Mouse (Mus musculus): ENCODE measurements at regions not wholly inside any gene's neighbourhood (a gene's known extent, or its start where the extent isn't known, plus 50 kb on each side); places are given as distances from the start of the nearest gene placed in this dataset.

DNA sequence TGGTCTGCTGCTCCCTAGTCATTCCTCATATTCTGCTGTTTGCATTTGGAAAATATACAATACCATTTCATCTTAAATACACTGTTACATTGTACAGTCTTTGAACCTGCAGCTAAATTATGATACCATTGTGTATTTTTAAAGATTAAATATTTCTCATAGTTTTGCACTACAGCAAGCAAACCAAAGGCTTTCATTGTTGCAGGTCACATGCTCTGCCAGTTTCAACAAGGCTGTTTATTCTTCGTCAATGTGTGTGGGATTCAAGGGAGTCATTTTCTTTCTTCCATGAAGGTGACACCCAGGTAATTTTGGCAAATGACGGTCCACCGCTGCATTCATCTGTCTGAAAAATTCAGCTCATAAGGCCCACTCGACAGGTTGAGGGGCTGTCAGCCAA is 200.9 kb upstream of the Lrig1 start:
- DNase-seq (ENCODE audit: low spot score), result no peak

DNA sequence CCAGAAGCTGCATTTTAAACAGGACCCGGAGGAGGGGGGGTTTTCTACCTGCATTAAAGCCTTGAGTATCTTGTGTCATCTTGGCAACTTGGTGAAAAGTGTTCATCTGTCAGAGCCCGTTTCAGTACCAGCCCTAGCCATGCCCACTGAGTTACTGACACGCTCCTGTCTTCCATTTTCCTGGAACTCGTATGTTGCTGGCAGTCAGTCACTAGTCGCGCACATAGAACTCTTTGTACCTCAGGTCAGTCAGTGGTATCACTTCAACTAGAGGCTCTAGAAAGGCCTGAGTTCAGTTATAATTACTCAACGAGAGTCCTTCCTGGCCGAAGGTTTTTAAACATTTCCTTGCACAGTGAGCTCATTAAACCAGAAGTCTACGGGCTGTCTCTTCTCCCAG is 198.9 kb upstream of the Lrig1 start:
- no peak for DNase-seq (ENCODE audit: low spot score)

DNA sequence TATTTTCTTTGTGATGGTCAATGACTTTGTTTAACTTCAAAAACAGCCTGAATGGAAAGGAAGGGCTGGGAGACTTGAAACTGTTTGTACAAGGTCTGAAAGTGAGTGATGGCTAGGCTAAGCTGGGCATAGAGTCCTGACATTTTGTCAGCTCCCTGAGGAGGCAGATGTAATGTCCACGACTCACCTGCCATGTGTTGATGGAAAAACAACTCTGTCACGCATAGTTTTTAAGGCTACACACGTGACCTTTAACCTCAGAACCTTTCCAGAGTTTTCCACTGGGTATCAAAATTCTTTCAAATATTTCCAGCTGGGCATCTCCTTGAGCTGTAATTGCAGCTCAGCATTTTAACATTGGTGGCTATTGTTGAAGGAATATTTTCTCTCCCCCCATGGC is 190.2 kb upstream of the Lrig1 start:
- no peak for DNase-seq (ENCODE audit: low spot score)

DNA sequence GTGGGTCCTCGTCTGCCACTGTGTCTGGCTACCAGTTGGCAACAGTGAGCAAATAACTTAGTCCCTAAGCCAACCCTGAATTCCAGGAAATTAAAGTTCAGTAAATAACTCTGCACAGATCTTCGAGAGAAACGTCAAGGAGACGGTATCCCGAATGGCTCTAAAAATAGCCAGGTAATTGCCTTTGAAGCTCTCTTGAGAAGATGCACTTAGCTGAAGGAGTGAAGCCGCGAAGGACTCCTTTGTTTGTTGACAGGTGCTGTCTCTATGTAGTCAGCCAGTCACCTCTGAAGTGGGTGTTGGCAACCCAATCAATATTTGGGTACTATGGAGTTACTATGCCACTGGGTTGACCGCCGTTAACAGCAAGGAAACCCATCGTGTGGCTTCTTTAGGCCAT is 189.3 kb upstream of the Lrig1 start:
- no peak for DNase-seq (ENCODE audit: low spot score)

DNA sequence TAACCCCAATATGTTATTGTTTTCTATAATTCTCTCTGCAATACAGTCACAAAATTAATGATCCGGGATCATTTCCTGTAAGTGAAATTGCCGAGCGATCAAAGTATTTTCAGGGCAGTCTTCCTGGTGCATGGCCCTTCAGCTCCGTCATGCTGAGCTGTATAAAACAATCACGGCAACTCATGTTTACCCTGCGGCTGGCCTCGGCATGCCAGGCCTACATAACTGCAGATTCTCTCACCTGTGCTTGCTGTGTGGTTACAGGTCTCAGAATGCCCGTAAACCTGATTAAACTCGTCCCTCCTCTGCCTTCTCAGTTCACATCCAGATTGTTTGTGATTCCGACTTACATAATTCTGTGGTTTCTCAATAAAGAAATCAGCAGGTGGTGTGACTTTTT is 181.2 kb upstream of the Lrig1 start:
- no peak for DNase-seq (ENCODE audit: low spot score)

DNA sequence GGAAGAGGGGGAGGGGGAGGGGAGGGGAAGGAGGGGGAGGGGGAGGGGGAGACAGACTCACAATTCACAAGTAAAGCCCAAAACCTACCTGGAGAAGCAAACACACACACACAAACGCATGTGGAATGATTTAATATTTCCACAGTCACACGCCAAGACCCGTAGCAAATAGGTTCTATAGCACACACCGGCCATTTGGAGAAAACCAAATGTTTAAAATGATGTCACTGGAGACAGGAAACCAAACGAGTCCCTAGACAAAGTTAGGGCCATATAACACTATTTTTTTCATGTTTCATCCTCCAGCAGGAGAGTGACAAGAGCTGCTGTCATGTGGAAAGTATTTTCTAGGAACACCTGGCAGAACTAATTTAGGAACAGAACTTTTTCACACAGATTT is 175.9 kb upstream of the Lrig1 start:
- no peak for DNase-seq (ENCODE audit: low spot score)

DNA sequence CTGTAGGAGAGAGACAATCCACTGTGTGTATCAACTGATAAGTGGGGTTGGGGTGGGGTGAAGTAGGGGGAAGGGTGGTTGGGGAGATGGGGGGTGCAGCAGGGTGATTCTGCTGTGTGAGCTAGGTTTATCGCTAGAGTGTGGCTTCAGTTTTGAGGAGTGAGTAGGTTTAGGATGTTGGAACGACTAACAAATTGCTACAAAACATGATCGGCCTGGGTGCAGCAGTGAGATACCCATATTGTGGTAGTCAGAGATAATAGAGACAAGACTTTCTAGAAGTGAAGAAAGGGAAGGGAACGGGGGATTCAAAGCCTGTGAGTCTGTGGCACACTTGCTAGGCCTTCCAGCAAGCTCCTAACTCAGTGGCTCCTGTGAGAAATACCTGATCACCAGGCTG is 175.1 kb upstream of the Lrig1 start:
- DNase-seq (ENCODE audit: low spot score), result no peak

DNA sequence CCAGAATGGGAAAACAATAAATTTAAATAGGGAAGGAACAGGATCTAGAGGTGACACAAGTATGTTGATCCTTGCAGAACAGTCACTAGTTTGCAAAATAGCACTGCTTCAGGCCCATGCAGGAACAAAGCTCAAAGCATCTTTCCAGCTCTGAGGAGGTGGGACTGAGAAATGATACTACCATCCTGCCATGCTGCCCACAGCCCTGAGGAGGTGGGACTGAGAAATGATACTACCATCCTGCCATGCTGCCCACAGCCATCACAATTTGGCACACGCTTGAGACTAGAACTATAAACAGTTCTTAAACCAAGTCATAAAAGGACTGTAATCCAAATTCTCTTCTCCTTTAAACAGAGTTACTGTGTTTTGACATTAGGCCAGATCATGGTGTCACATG is 174.5 kb upstream of the Lrig1 start:
- no peak for DNase-seq (ENCODE audit: low spot score)

DNA sequence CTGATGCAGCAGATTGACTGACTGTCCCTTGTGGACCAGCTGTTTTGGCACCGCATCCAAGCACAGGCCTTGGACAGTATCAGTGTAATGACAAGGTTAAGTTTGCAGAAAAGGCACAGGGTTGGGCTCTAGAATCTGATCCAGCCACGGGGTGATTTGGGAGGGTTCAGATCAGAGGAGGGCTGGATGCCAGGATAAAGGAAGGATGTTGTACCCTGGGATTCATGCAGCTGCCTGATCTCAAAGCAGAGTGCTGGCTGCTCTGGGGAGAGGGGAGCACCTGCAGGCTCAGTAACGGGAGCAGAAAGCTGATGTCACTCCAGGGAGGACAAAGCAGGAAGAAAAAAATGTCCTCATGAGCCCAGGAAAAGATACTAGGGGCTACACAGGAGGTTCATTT is 168.0 kb upstream of the Lrig1 start:
- no peak for DNase-seq (ENCODE audit: low spot score)

DNA sequence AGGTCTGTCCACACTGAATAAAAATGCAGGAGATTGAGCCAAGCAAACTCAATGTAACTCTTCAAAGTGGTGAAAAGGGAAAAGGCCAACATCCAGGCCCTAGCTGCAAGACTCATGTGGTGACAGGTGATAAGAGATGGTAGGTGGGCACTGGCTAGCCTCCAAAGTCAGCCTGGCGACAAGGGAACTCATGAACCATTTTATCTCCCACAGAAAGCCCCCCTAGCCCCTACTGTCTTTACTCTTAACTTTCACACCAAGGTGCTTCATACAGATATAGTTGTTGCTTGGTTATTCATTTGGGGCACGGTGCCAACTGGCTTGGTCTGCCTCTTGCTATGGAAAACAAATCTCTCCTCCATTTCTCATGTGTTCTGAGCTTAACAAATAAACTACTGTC is 165.5 kb upstream of the Lrig1 start:
- DNase-seq (ENCODE audit: low spot score), result no peak

DNA sequence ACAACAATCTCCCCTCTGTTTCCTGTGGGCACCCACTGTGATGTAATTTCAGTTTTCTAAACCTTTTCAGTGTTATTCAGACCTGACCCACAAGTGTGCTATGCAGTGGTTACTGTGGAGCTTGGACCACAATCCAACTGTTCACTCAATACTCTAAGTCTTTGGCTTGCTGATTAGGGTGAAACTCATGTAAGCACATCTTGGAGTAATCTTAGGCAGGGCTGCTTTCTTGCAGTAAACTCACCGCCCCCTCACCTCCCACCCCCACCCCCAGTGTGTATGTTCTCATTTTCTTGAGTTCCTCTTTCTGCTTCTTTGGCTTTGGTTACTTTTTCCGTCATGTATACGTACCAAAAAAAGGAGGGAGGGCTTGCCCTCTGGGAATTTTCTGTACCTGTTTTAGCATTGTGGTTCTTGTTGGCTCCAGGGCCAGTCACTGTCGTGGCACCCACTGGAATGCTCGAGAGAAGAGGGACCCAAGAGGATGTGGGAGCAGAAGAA is 158.2 kb upstream of the Lrig1 start:
- DNase-seq (ENCODE audit: low spot score), result no peak

DNA sequence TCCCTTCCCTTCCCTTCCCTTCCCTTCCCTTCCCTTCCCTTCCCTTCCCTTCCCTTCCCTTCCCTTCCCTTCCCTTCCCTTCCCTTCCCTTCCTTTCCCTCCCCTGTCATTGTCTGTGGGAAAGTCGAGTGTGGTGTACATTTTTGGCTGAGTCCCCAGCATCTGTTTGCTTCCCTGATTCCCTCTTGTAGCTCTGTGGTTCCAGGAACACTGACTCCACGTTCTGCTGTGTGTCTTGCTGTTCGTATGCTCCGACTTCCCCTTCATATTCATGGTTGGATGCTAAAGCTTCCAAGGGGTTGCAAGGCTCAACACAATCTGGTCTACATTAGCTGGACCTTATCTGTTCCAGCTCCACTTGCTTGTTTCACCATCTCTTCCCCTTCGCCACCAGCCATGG is 150.2 kb upstream of the Lrig1 start:
- no peak for DNase-seq (ENCODE audit: low spot score)

DNA sequence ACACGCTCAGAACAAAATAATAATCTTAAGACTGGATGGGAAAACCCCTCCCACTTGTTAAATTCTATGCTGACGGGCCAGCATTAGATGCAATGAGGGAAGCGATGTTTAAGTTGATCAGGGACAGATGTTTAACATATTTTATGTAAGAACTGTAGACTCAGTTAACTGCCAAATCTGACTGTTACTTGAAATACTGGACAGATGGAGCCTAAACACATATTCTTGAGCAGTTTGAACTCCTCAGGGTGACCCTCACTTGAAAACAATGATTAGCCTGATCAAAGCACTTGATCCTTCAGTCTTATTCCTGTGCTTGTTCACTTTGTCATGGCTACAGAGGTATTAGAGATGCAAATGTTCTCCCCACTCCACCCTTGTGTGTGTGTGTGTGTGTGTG is 149.6 kb upstream of the Lrig1 start:
- DNase-seq (ENCODE audit: low spot score), result no peak

DNA sequence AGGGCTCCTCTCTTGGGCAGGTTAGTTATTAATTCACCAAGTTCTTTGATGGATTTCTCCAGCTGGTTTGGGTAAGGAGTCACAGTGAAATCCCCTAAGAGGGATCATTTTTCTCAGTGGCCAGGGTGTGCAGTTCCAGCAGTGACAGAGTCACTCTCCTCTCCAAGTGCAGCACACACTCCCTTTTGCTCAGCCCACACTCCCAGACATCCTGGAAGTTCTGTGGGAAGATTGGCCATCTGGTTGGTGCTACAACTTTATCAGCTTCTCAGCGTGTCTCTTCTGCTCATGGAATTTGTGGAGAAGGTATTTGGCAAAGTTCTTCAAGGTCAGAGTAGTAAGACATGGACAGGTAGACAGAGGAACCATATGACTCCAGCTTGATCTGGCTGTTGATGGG is 148.5 kb upstream of the Lrig1 start:
- DNase-seq (ENCODE audit: low spot score), result no peak

DNA sequence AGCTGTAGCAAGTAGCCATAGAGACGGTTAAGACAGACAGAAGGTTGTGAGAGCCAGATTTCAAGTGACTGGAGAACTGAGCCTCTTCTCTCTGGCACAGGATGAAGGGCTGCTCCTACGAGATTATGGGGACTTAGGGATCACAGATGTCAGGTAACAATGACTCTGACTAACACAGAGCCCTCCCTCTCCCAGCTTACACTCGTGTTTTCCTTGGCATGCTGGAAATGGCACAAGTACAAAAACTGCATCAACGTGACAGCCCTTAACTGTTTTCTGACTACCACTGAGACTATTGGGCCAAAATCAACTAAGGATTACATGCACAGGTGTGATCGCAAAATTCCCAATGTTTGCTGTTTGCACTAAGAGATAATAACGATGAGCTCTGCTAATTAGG is 145.9 kb upstream of the Lrig1 start:
- no peak for DNase-seq (ENCODE audit: low spot score)

DNA sequence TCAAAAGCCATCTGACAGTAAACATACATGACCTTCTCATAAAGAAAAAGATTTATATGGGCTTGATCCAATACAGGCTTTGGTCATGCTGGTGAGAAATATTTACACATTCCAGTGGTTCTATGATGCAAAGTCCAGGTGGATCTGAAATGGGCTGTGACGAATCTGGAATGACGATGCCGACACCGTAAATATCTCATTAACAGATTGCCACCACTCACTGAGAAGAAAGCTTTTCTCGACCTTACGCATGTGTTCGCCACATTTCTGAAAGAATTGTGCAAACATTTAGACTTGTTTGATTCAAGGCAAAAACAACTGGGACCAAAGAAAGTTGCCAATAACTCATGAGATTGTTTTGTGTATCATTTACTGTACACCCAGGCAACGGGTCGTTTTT is 142.9 kb upstream of the Lrig1 start:
- DNase-seq (ENCODE audit: low spot score), result no peak

DNA sequence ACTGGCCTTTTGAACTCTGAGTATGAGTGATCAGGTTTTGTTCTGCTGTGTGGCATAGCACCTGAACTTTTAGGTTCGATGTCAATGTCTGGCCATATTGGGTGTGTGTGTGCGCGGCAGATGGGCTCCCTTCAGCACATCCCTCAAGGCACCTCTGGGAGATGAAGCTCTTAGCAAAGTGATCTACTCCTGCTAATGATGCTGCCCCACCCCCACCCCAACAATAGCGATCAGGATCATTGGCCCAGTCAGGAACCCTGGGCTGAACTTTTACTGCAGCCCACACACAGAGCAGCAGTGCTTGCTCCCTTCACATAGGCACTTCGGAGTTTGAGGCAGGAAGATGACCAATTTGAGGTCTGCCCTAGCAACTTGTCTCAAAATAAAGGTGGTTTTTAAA is 141.9 kb upstream of the Lrig1 start:
- no peak for DNase-seq (ENCODE audit: low spot score)

DNA sequence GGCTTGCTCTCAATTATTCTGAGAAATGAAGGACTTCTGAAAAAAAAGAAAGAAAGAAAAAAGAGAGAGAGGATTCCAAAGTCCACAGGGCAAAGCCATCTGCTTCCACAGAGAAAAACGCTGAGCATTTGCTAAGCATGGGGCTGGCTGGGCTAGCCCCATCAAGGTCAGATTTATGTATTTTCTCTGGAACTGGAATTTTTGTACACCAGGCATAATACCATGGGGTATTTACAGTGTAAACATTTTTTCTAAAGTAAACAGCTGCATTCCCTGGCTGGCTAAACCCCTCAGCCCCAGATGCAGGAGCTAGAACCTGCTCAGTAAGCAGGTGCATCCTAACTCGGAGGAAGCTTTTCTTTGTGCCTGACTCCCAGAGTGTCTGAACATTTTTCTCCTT is 135.8 kb upstream of the Lrig1 start:
- DNase-seq (ENCODE audit: low spot score), result no peak

DNA sequence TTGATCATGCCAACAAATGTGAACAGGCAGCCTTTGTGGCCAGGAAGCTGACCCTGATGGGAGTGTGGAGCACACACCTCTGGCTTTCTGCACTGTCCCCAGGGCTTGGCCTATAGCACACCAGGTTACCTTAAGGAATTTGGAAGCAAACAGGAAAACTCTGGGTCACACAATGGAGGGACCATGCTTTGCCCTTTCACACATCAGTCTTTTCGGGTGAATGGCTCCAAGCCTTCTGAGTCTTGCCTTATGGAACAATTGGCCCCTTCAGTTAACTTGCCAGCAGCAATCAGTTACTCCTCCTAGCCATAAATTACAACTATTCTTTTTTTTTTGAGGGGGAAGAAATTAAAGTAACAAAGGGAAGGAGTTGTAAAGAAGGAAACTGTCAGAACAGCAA is 134.6 kb upstream of the Lrig1 start:
- DNase-seq (ENCODE audit: low spot score), result no peak

DNA sequence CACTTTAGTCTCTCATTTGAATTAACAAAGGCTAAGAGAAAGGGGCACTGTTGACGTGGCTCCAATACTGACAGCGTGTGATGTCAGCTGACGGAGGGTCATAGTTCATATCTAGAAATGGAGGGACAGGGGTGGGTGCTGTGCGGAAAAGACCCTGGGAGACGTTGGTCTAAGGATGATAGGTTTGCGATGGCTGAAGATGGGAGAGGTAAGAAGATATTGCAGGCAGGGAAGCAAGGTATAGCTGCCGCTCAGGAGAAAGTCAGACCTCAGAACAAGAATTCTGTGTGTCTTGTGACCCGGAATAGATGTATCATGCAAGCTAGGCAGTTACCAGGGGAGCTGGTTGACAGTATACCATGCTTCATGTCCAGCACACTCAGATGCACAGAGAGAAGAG is 130.8 kb upstream of the Lrig1 start:
- DNase-seq (ENCODE audit: low spot score), result no peak

DNA sequence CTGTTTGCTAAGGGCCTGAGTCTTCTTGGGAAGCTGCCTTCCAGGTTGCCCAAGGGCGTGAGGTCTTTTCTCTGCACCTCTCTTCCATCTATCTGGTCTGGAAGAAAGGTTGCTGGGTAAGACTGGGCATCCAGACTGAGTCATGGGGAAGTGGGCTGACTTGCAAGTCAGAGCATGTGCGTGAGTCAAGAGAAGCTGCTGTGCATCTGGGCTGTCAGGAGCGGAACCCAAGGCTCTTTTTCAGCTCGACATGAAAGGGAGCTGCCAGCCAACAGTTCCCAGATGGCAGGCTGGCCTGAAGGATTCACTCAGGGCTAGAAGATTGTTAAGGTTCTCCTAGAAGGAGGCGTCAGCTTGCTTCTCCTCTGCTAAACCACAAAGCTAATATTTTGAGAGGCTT is 129.3 kb upstream of the Lrig1 start:
- no peak for DNase-seq (ENCODE audit: low spot score)

DNA sequence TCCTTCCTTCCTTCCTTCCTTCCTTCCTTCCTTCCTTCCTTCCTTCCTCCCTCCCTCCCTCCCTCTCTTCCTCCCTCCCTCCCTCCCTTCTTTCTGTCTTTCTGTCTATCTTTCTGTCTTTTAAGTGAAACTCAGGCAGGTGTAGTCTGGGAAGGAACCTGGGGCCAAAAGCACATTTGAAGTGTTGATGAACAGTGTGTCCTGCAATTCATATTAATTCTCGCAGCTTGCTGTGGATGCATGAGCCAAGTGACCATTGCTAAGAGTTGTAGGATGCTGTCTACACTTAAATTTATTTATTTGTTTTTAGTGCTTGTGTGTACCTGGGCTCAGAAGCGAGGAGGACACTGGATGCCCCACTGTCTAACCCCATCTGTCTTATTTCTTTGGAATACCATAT is 126.7 kb upstream of the Lrig1 start:
- DNase-seq (ENCODE audit: low spot score), result no peak

DNA sequence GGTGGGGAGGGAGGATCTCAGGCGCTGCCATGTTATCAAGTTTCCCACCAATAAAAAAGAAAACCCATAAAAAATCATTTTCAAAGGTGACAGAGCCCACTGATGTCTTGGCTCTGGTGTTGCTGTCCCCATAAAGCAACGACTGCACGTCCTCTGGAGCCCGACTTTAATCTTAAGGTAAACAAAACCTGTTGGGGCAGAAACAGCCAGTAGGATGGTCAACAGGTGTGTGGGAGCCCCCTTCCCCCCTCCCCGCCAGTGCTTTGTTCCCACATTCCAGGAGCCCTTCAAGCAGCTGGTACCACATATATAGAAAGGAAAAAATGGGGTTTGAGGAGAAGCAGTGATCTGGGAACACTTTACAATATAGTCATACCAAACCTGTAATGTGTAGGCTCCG is 118.3 kb upstream of the Lrig1 start:
- no peak for DNase-seq (ENCODE audit: low spot score)

DNA sequence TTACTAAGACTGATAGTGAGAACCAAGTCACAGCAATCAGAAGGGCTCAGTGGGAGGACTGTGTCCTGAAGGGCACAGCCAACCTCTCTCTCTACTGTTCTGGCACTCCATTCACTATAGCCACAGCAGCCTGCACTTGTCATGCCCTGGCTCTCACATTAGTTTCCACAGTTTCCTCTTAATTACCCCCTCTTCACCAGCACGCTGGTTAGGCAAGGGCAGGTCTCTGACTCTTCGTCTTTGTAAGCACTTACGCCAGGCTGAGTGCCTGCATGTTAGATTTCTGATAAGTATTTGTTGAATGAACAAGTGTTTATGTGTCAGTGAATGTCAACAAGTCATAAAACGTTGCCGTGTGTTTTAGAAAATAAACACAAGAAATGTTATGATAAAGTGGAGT is 116.2 kb upstream of the Lrig1 start:
- no peak for DNase-seq (ENCODE audit: low spot score)

DNA sequence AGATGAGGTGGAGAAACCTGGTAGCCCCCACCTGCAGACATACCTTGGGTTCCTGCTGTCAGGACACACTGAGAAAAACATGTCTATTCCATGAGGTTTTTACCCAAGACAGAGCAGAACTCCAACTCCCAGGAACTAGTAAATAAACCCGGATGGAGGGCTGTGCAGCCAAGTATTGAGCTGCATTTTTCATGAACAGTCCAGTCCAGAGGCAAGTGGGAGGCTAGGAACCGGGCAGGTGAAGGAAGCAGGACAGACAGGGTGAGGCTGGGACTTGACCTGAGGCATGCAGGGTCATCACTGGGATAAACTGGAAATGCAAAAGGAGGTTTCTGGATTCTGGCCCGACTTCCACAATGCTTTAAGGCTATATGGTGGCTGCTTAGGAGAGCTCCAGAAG is 114.8 kb upstream of the Lrig1 start:
- no peak for DNase-seq (ENCODE audit: low spot score)

All from T-cell, adult 2 months (primary cell).